Mouse (Mus musculus) hindbrain, embryonic 15.5 days (tissue): Measurements from ENCODE around the gene Btbd8. TPM values are rescaled to one million over a fixed set of nuclear protein-coding genes. Genes with fewer than 3 reads are reported as not detected.

ENCODE experiments used
- ATAC-seq: fragments of 200-750 bp; cut with Nextera tagmentation; 2 replicates; pipeline ENCODE4 v1.8.0; 2017; ENCODE audit warnings: low read depth, moderate number of reproducible peaks, moderate TSS enrichment; ENCODE audit not compliant: low FRiP score
- H3K27ac ChIP-seq: fragments of 300-500 bp; sonication (generic); replicated peaks from 2 replicates; pipeline ENCODE4 v1.5.1; 2015; ENCODE audit warnings: mild to moderate bottlenecking, inconsistent platforms
- H3K27me3 ChIP-seq: fragments of 300-500 bp; sonication (generic); 2 replicates; pipeline ENCODE4 v1.6.1; 2015; ENCODE audit warnings: control low read depth, inconsistent platforms
- H3K36me3 ChIP-seq: fragments of 300-500 bp; sonication (generic); 2 replicates; pipeline ENCODE4 v1.6.1; 2015; ENCODE audit warnings: control low read depth, inconsistent platforms
- H3K4me1 ChIP-seq: fragments of 300-500 bp; sonication (generic); replicated peaks from 2 replicates; pipeline ENCODE4 v1.6.1; 2015; ENCODE audit warnings: control low read depth, inconsistent platforms
- H3K4me2 ChIP-seq: fragments of 300-500 bp; sonication (generic); 2 replicates; pipeline ENCODE4 v1.6.1; 2015; ENCODE audit warnings: moderate library complexity, mild to moderate bottlenecking, inconsistent platforms
- H3K4me3 ChIP-seq: fragments of 300-500 bp; sonication (generic); 2 replicates; pipeline ENCODE4 v1.5.1; 2015; ENCODE audit warnings: mild to moderate bottlenecking, inconsistent platforms
- H3K9ac ChIP-seq: fragments of 300-500 bp; sonication (generic); 2 replicates; pipeline ENCODE4 v1.6.1; 2015; ENCODE audit warnings: inconsistent platforms
- H3K9me3 ChIP-seq: fragments of 300-500 bp; sonication (generic); 2 replicates; pipeline ENCODE4 v1.6.1; 2016; ENCODE audit warnings: control low read depth, inconsistent platforms
- WGBS: fragments of 180-500 bp; shearing (Covaris S2); methylation state at CpG from one replicate; pipeline ENCODE4 v1.1.7; 2015; 5-methylcytosine and 5-hydroxymethylcytosine counted together
- polyA plus RNA-seq: library from polyadenylated mRNA; unstranded; fragments of >200 nt; fragmentation: Nextera tagmentation; extraction: Ambion mirVana; gene quantifications from 2 replicates; pipeline ENCODE4 v1.2.1, GENCODE M21; 2015

Btbd8 gene
- polyA plus RNA-seq, 1 experiment from 2014 or later, result 17.5 TPM

- H3K4me3 ChIP-seq, result no peak overlapping the region
- H3K9me3 ChIP-seq, result no peaks in the 10 kb centered on the region
- no peaks in the 10 kb centered on the region for H3K27me3 ChIP-seq
- no peak overlapping the region for H3K4me2 ChIP-seq
- WGBS, result 93% methylated on average over 3 of the region's 3 CpGs
- H3K36me3 ChIP-seq, result no peaks in the 10 kb centered on the region
- H3K4me1 ChIP-seq, result no peaks in the 10 kb centered on the region
- no peak overlapping the region for H3K9ac ChIP-seq
- ATAC-seq, result no peak
- H3K27ac ChIP-seq, result no peak overlapping the region
Observed at GRCm38 (mm10) chr5:107528856-107529255, 91.1 kb downstream of the Btbd8 start.

- no peak for ATAC-seq
- Histone ChIP-seq H3K4me3 (no peak overlapping the region), H3K36me3 (no peaks in the 10 kb centered on the region), H3K4me1 (no peaks in the 10 kb centered on the region), H3K9me3 (no peaks in the 10 kb centered on the region), H3K27me3 (no peaks in the 10 kb centered on the region), H3K9ac (no peak overlapping the region), H3K4me2 (no peak overlapping the region), H3K27ac (no peak overlapping the region)
- 68% methylated on average over 2 of the region's 2 CpGs for WGBS
Observed at GRCm38 (mm10) chr5:107533590-107533989, 95.8 kb downstream of the Btbd8 start.

DNA sequence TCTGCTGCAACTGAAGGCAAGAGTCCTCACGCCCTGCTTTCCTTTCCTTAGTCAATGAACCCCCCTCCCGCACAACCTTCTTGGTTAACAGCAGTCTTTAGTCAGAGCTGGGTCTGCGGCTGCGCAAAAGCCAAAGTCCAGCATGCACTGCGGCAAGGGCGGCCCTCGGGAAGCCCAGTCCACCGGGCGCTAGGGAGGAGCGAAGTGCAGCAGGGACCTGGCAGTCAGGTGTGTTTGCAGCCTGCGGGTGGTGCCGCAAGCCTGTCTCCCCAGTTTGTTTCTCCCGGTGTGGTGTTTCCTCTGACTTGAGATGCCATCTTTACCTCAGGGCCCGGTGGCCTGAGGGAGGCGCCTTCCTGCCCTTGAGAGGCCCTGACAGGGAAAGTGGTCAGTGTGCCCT is 96.8 kb downstream of the Btbd8 start, which contains the start of gene 1700028K03Rik:
TSS of gene 1700028K03Rik (plus strand) at position 129 of the 400 bp plus-strand sequence.
- H3K27me3 ChIP-seq, result no peaks in the 10 kb centered on the region
- H3K9ac ChIP-seq, result no peak within 1 kb of the TSS
- ATAC-seq, result no peak
- no peak within 1 kb of the TSS for H3K27ac ChIP-seq
- no peaks in the 10 kb centered on the region for H3K36me3 ChIP-seq
- H3K9me3 ChIP-seq, result no peaks in the 10 kb centered on the region
- H3K4me2 ChIP-seq, result no peak within 1 kb of the TSS
- WGBS, result 77% methylated on average over 15 of the region's 15 CpGs
- H3K4me3 ChIP-seq, result no peak within 1 kb of the TSS
- H3K4me1 ChIP-seq, result no peaks in the 10 kb centered on the region

- Histone ChIP-seq H3K27ac (peak overlapping the region; percentile 16; the same call in 1 of the 2 replicates), H3K9me3 (no peaks in the 10 kb centered on the region), H3K9ac (no peak overlapping the region), H3K4me1 (no peaks in the 10 kb centered on the region), H3K4me3 (no peak overlapping the region), H3K27me3 (no peaks in the 10 kb centered on the region), H3K36me3 (no peaks in the 10 kb centered on the region), H3K4me2 (no peak overlapping the region)
- no peak for ATAC-seq
- 21% methylated on average over 7 of the region's 7 CpGs for WGBS
Observed at GRCm38 (mm10) chr5:107541696-107542095, 103.9 kb downstream of the Btbd8 start.

GRCm38 (mm10) chr5:107545927-107546326 is 108.1 kb downstream of the Btbd8 start:
- no peaks in the 10 kb centered on the region for H3K9me3 ChIP-seq
- H3K4me2 ChIP-seq, result no peak overlapping the region
- ATAC-seq, result no peak
- H3K27me3 ChIP-seq, result no peaks in the 10 kb centered on the region
- H3K36me3 ChIP-seq, result 0 out of 2 replicates have a peak, but pooled peaks cover 12% of the 10 kb centered on the region
- 89% methylated on average over 4 of the region's 4 CpGs for WGBS
- H3K9ac ChIP-seq, result no peak overlapping the region
- H3K4me1 ChIP-seq, result no peaks in the 10 kb centered on the region
- no peak overlapping the region for H3K4me3 ChIP-seq
- H3K27ac ChIP-seq, result no peak overlapping the region

- WGBS, result 93% methylated on average over 3 of the region's 3 CpGs
- ATAC-seq, result no peak
- Histone ChIP-seq H3K27ac (no peak overlapping the region), H3K36me3 (0 out of 2 replicates have a peak, but pooled peaks cover 19% of the 10 kb centered on the region), H3K4me2 (no peak overlapping the region), H3K4me3 (no peak overlapping the region), H3K27me3 (no peaks in the 10 kb centered on the region), H3K9me3 (no peaks in the 10 kb centered on the region), H3K9ac (no peak overlapping the region), H3K4me1 (no peaks in the 10 kb centered on the region)
Observed at GRCm38 (mm10) chr5:107547955-107548354, 110.2 kb downstream of the Btbd8 start.

- H3K36me3 ChIP-seq, result 0 out of 2 replicates have a peak, but pooled peaks cover 19% of the 10 kb centered on the region
- H3K4me3 ChIP-seq, result no peak overlapping the region
- no peak for ATAC-seq
- no peak overlapping the region for H3K4me2 ChIP-seq
- no peaks in the 10 kb centered on the region for H3K9me3 ChIP-seq
- no peaks in the 10 kb centered on the region for H3K27me3 ChIP-seq
- H3K4me1 ChIP-seq, result no peaks in the 10 kb centered on the region
- no peak overlapping the region for H3K27ac ChIP-seq
- H3K9ac ChIP-seq, result no peak overlapping the region
- 95% methylated on average over 3 of the region's 3 CpGs for WGBS
Observed at GRCm38 (mm10) chr5:107548444-107548843, 110.6 kb downstream of the Btbd8 start.

DNA sequence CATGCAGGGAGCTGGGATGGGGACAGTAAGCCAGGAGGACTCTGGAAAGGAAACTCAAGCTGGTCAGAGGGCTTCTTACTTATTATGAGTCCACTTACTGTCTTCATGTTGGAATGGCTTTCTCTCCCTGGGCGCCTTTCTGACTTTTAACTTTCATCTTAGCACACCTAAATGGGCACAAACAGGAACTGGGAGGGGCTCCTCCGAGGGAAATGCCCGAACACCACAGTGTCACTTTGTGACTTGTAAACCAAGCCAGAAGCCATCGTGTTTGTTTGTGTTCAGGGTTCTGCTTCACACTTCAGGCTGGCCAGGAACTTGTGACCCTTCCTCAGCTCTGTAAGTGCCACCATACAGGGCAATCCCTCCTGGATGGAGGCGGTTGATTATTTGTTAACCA is 116.5 kb downstream of the Btbd8 start:
- WGBS, result 91% methylated on average over 5 of the region's 5 CpGs
- Histone ChIP-seq H3K36me3 (peaks cover 31% of the 10 kb centered on the region), H3K9me3 (no peaks in the 10 kb centered on the region), H3K4me2 (no peak overlapping the region), H3K4me3 (no peak overlapping the region), H3K27me3 (no peaks in the 10 kb centered on the region), H3K27ac (no peak overlapping the region), H3K9ac (no peak overlapping the region), H3K4me1 (no peaks in the 10 kb centered on the region)
- ATAC-seq, result no peak

DNA sequence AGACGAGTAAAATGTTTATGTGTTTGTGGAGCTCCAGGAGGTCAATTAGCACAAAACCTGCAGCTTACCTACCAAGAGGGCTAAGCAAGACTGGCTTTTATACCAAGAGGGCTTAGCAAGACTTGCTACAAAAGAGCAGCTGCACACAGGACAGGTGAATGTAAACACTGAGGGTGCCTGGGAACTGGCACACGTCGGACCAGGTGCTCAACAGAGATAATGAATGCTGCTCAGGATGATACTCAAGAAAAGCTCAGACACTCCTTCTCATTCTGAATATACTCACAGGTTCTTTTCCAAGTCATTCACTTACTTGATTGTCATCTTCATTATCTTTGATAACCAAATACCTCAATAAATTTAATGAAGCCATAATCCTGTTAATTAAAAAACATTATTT is 119.2 kb downstream of the Btbd8 start:
- H3K27ac ChIP-seq, result no peak overlapping the region
- H3K9ac ChIP-seq, result no peak overlapping the region
- H3K36me3 ChIP-seq, result peaks cover 39% of the 10 kb centered on the region
- H3K27me3 ChIP-seq, result no peaks in the 10 kb centered on the region
- no peaks in the 10 kb centered on the region for H3K9me3 ChIP-seq
- no peak overlapping the region for H3K4me3 ChIP-seq
- 87% methylated on average over 3 of the region's 3 CpGs for WGBS
- no peaks in the 10 kb centered on the region for H3K4me1 ChIP-seq
- H3K4me2 ChIP-seq, result no peak overlapping the region
- ATAC-seq, result no peak

Other genes starting within 250 kb of the Btbd8 start
- 6.0 and 7.5 TPM in 2 replicates for gene Tgfbr3, start 148.4 kb upstream of the Btbd8 start, polyA plus RNA-seq
- gene Brdt, start 106.8 kb upstream of the Btbd8 start, polyA plus RNA-seq, result 3.3 and 3.7 TPM in 2 replicates
- gene Ephx4, start 35.3 kb upstream of the Btbd8 start, polyA plus RNA-seq, result 2.7 and 3.3 TPM in 2 replicates
- not detected in 2 replicates for gene Lpcat2b, start 6.4 kb upstream of the Btbd8 start, polyA plus RNA-seq
- 0.41 and 0.54 TPM in 2 replicates for gene Gm42669, start 69.6 kb downstream of the Btbd8 start, polyA plus RNA-seq
- 0.18 and 0.29 TPM in 2 replicates for gene 1700028K03Rik, start 96.7 kb downstream of the Btbd8 start, polyA plus RNA-seq
- gene Rpap2, start 159.4 kb downstream of the Btbd8 start, polyA plus RNA-seq, result 21.9 and 22.9 TPM in 2 replicates
- 30.2 and 32.9 TPM in 2 replicates for gene Glmn, start 159.9 kb downstream of the Btbd8 start, polyA plus RNA-seq